Mouse (Mus musculus) forebrain, embryonic 14.5 days (tissue): ENCODE measurements around the gene Gpr152. TPM values are rescaled to one million over a fixed set of nuclear protein-coding genes. Genes with fewer than 3 reads are reported as not detected.

Experiments used
- ATAC-seq: fragments of 200-750 bp; cut with Nextera tagmentation; 2 replicates; pipeline ENCODE4 v1.8.0; 2017; ENCODE audit warnings: mild to moderate bottlenecking, moderate library complexity
- DNase-seq: peaks from one replicate; pipeline ENCODE4 v3.0.0-alpha.2; 2015; ENCODE audit warnings: low spot score
- H3K27ac ChIP-seq: fragments of 300-500 bp; sonication (generic); 2 replicates; pipeline ENCODE4 v1.5.1; 2014; ENCODE audit warnings: low read depth, mild to moderate bottlenecking, control low read depth, low read length, moderate library complexity
- H3K27me3 ChIP-seq: fragments of 300-500 bp; sonication (generic); replicated peaks from 2 replicates; pipeline ENCODE4 v1.6.1; 2014; ENCODE audit warnings: low read length, control low read depth, mixed read lengths; ENCODE audit not compliant: control insufficient read depth, insufficient read depth
- H3K36me3 ChIP-seq: fragments of 300-500 bp; sonication (generic); 2 replicates; pipeline ENCODE4 v1.6.1; 2014; ENCODE audit warnings: low read length, control low read depth; ENCODE audit not compliant: control insufficient read depth, insufficient read depth
- H3K4me1 ChIP-seq: fragments of 300-500 bp; sonication (generic); 2 replicates; pipeline ENCODE4 v1.6.1; 2014; ENCODE audit warnings: antibody characterized with exemption, low read length, control low read depth; ENCODE audit not compliant: control insufficient read depth, insufficient read depth
- H3K4me2 ChIP-seq: fragments of 300-500 bp; sonication (generic); 2 replicates; pipeline ENCODE4 v1.6.1; 2014; ENCODE audit warnings: mild to moderate bottlenecking, control low read depth, low read length
- H3K4me3 ChIP-seq: fragments of 300-500 bp; sonication (generic); 2 replicates; pipeline ENCODE4 v1.5.1; 2014; ENCODE audit warnings: low read depth, low read length, control low read depth
- H3K9ac ChIP-seq: fragments of 300-500 bp; sonication (generic); 2 replicates; pipeline ENCODE4 v1.6.1; 2014; ENCODE audit warnings: mild to moderate bottlenecking, low read length, control low read depth, moderate library complexity
- H3K9me3 ChIP-seq: fragments of 300-500 bp; sonication (generic); replicated peaks from 2 replicates; pipeline ENCODE4 v1.6.1; 2016; ENCODE audit warnings: low read length, control low read depth, mixed read lengths; ENCODE audit not compliant: control insufficient read depth
- WGBS: fragments of 180-500 bp; shearing (Covaris S2); extraction: QIAGEN DNeasy Blood & Tissue Kit; methylation state at CpG from one replicate; pipeline ENCODE4 v1.1.7; 2014; 5-methylcytosine and 5-hydroxymethylcytosine counted together
- polyA plus RNA-seq: library from polyadenylated mRNA; unstranded; fragments of >200 nt; fragmentation: Nextera tagmentation; extraction: Ambion mirVana; gene quantifications from 2 replicates; pipeline ENCODE4 v1.2.1, GENCODE M21; 2014

Gpr152 gene
- polyA plus RNA-seq, 1 experiment from 2014 or later, result not detected

- DNase-seq (peak; percentile 75), ATAC-seq (no peak; the same call in 1 of the 2 replicates)
- H3K4me3 ChIP-seq, result no peak overlapping the region
- H3K9me3 ChIP-seq, result no peaks in the 10 kb centered on the region
- no peak overlapping the region for H3K9ac ChIP-seq
- no peaks in the 10 kb centered on the region for H3K27me3 ChIP-seq
- WGBS, result 35% methylated on average over 3 of the region's 3 CpGs
- H3K4me1 ChIP-seq, result no peaks in the 10 kb centered on the region
- H3K36me3 ChIP-seq, result no peaks in the 10 kb centered on the region
- H3K4me2 ChIP-seq, result no peak overlapping the region
- H3K27ac ChIP-seq, result no peak overlapping the region
These were observed 42.3 kb downstream of the Gpr152 start for GRCm38 (mm10) chr19:4181892-4182291.

- Histone ChIP-seq H3K4me3 (no peak overlapping the region), H3K9ac (no peak overlapping the region), H3K27me3 (no peaks in the 10 kb centered on the region), H3K4me1 (no peaks in the 10 kb centered on the region), H3K9me3 (no peaks in the 10 kb centered on the region), H3K36me3 (no peaks in the 10 kb centered on the region), H3K4me2 (no peak overlapping the region), H3K27ac (no peak overlapping the region)
- no peak for DNase-seq
- WGBS, result 65% methylated on average over 2 of the region's 2 CpGs
- no peak for ATAC-seq
These were observed 44.1 kb downstream of the Gpr152 start for GRCm38 (mm10) chr19:4183689-4184088.

GRCm38 (mm10) chr19:4184976-4185975, 45.7 kb downstream of the Gpr152 start:
- Histone ChIP-seq H3K9me3 (no peaks in the 10 kb centered on the region), H3K36me3 (no peaks in the 10 kb centered on the region), H3K4me3 (no peak overlapping the region), H3K27ac (no peak overlapping the region), H3K4me1 (no peaks in the 10 kb centered on the region), H3K4me2 (no peak overlapping the region), H3K27me3 (no peaks in the 10 kb centered on the region), H3K9ac (no peak overlapping the region)
- DNase-seq, result no peak
- WGBS, result 65% methylated on average over 15 of the region's 15 CpGs
- ATAC-seq, result no peak

- WGBS, result 77% methylated on average over 3 of the region's 3 CpGs
- H3K9me3 ChIP-seq, result no peaks in the 10 kb centered on the region
- no peak for ATAC-seq
These were observed 47.7 kb downstream of the Gpr152 start for GRCm38 (mm10) chr19:4187303-4187702.

GRCm38 (mm10) chr19:4189051-4189620, 49.5 kb downstream of the Gpr152 start:
- H3K9ac ChIP-seq, result no peak overlapping the region
- WGBS, result 86% methylated on average over 12 of the region's 12 CpGs
- H3K27ac ChIP-seq, result no peak overlapping the region
- H3K9me3 ChIP-seq, result no peaks in the 10 kb centered on the region
- no peak overlapping the region for H3K4me3 ChIP-seq
- H3K4me1 ChIP-seq, result peaks cover 8% of the 10 kb centered on the region
- H3K27me3 ChIP-seq, result no peaks in the 10 kb centered on the region
- H3K36me3 ChIP-seq, result peaks cover 11% of the 10 kb centered on the region
- DNase-seq, result no peak
- H3K4me2 ChIP-seq, result no peak overlapping the region
- no peak for ATAC-seq

More at GRCm38 (mm10) chr19:4187303-4187702, 47.7 kb downstream of the Gpr152 start:
- no peaks in the 10 kb centered on the region for H3K4me1 ChIP-seq
- no peak overlapping the region for H3K9ac ChIP-seq
- DNase-seq, result no peak
- H3K27ac ChIP-seq, result no peak overlapping the region
- H3K27me3 ChIP-seq, result no peaks in the 10 kb centered on the region
- H3K4me2 ChIP-seq, result no peak overlapping the region
- no peaks in the 10 kb centered on the region for H3K36me3 ChIP-seq
- no peak overlapping the region for H3K4me3 ChIP-seq

GRCm38 (mm10) chr19:4190831-4191334, 51.3 kb downstream of the Gpr152 start, which contains the start of gene Tbc1d10c:
TSS of gene Tbc1d10c (minus strand) at chr19:4191284.
- Histone ChIP-seq H3K4me3 (peak within 1 kb of the TSS; percentile 99), H3K4me2 (peak within 1 kb of the TSS; percentile 92), H3K9ac (peak within 1 kb of the TSS; percentile 93), H3K27me3 (no peaks in the 10 kb centered on the region), H3K4me1 (peaks cover 8% of the 10 kb centered on the region), H3K27ac (peak within 1 kb of the TSS; percentile 86), H3K9me3 (no peaks in the 10 kb centered on the region), H3K36me3 (peaks cover 29% of the 10 kb centered on the region)
- DNase-seq (no peak), ATAC-seq (no peak)
- 71% methylated on average over 4 of the region's 4 CpGs for WGBS

GRCm38 (mm10) chr19:4191528-4192250, 52.1 kb downstream of the Gpr152 start, which contains the start of gene Ppp1ca:
TSS of gene Ppp1ca (plus strand) at chr19:4192065.
- Histone ChIP-seq H3K4me2 (peak within 1 kb of the TSS; percentile 92), H3K36me3 (peaks cover 37% of the 10 kb centered on the region), H3K4me3 (peak within 1 kb of the TSS; percentile 99), H3K4me1 (peaks cover 8% of the 10 kb centered on the region), H3K9me3 (no peaks in the 10 kb centered on the region), H3K27me3 (no peaks in the 10 kb centered on the region), H3K9ac (peak within 1 kb of the TSS; percentile 93), H3K27ac (peak within 1 kb of the TSS; percentile 86)
- DNase-seq (peak; percentile 94), ATAC-seq (peak; percentile 90)
- WGBS, result 6% methylated on average over 42 of the region's 47 CpGs

- Histone ChIP-seq H3K27ac (peak overlapping the region; percentile 86), H3K4me1 (peaks cover 8% of the 10 kb centered on the region), H3K4me3 (peak overlapping the region; percentile 99), H3K9me3 (no peaks in the 10 kb centered on the region), H3K9ac (peak overlapping the region; percentile 93), H3K27me3 (no peaks in the 10 kb centered on the region), H3K36me3 (peaks cover 44% of the 10 kb centered on the region), H3K4me2 (peak overlapping the region; percentile 92)
- DNase-seq, result peak; percentile 48
- under 1% methylated on average over 44 of the region's 52 CpGs for WGBS
- ATAC-seq, result 0 out of 2 replicates have a peak, but pooled peaks have one; percentile 6
These were observed 52.8 kb downstream of the Gpr152 start for GRCm38 (mm10) chr19:4192251-4192985.
